18 mouse cellular contexts compared by ENCODE assay signal in genomic region chr1:63473696-63474095, GRCm38 (mm10). TPM values are rescaled to one million over a fixed set of nuclear protein-coding genes. Genes with fewer than 3 reads are reported as not detected.
DNase-seq lines count a peak whose midpoint lies in the region; TF ChIP-seq lines count a peak whose summit lies in the region.
"Had no signal": no experiment of that assay in that cellular context is flagged by ENCODE, and none has a peak within 500 bp of the region (broad histone marks: within the 10 kb centered on the region; RNA-seq: fewer than 3 reads in every experiment).

No protein-coding gene starts in this region.

- intact Hi-C loops in gastrocnemius, adult 2 months (cut with DNase I) = no loop called here

- H3K36me3 ChIP-seq in embryonic facial prominence, embryonic 10.5 days (replicated peaks) = no peaks in the 10 kb centered on the region
- H3K36me3 ChIP-seq: limb, embryonic 13.5 days had no signal

- no peaks in the 10 kb centered on the region for H3K27me3 ChIP-seq in embryonic facial prominence, embryonic 10.5 days (replicated peaks; ENCODE audit: low read depth, poor library complexity, severe bottlenecking)
- H3K27me3 ChIP-seq: limb, embryonic 13.5 days had no signal

- 48% methylated on average over 8 of the region's 8 CpGs for WGBS in embryonic facial prominence, embryonic 10.5 days

- 0 out of 2 replicates have a peak overlapping the region, but pooled peaks have one; percentile 8 for H3K27ac ChIP-seq in embryonic facial prominence, embryonic 10.5 days (replicated peaks)
- no peak overlapping the region for H3K27ac ChIP-seq in gastrocnemius, adult 2 months
- H3K27ac ChIP-seq: heart, adult 2 months; limb, embryonic 13.5 days had no signal

- TF ChIP-seq CTCF in gastrocnemius, adult 2 months (IDR thresholded peaks at IDR 0.05) = no peak

- H3K4me3 ChIP-seq in embryonic facial prominence, embryonic 10.5 days = no peak overlapping the region
- no peak overlapping the region for H3K4me3 ChIP-seq in gastrocnemius, adult 2 months
- H3K4me3 ChIP-seq: erythroblast, embryonic 14.5 days; heart, adult 2 months; limb, embryonic 13.5 days had no signal

- no peaks in the 10 kb centered on the region for H3K9me3 ChIP-seq in embryonic facial prominence, embryonic 10.5 days
- H3K9me3 ChIP-seq: limb, embryonic 13.5 days had no signal

- H3K4me1 ChIP-seq in embryonic facial prominence, embryonic 10.5 days = peaks cover 13% of the 10 kb centered on the region; the same call in 1 of the 2 replicates

- DNase-seq in kidney, postnatal 10 days = peak; percentile 34
- DNase-seq in kidney, adult 9 months = no peak
- peak; percentile 34 for DNase-seq in embryo, embryonic 10.5 days (ENCODE audit: low spot score)
- DNase-seq in embryonic facial prominence, embryonic 10.5 days (ENCODE audit: low spot score) = no peak
- DNase-seq in forelimb bud, embryonic 11.5 days (ENCODE audit: low read depth, low spot score) = peak; percentile 10
- no peak for DNase-seq in spleen, postnatal 4 days (ENCODE audit: low spot score in 2 of 2)
- no peak for DNase-seq in layer of hippocampus, postnatal 36 days
- DNase-seq in gastrocnemius, adult 2 months = no peak
- DNase-seq: adrenal gland, adult 8-10 months; cerebellum, adult 2 months; heart, adult 2 months; liver, postnatal 0 days; lung, postnatal 4 days; right cerebral cortex, postnatal 14 days; thymus, postnatal 36 days had no signal

RNA-seq across cellular contexts. Expression of gene Adam23, which starts 28.0 kb away (rescaled TPM):
- 4.3 and 5.1 TPM in 2 replicates for polyA plus RNA-seq in embryonic facial prominence, embryonic 10.5 days (2016; fragmentation: Nextera tagmentation; extraction: Ambion mirVana)
- 100 to 1,000 TPM; 118 to 122 TPM for total RNA-seq in layer of hippocampus, postnatal 36 days (2021)
- 1 to 10 TPM in 1 of 2 experiments, under 1 TPM in 1; 0.59 to 1.6 TPM for total RNA-seq in gastrocnemius, adult 2 months (2021)
- total RNA-seq: MEL had no signal
- polyA plus RNA-seq: erythroblast, embryonic 14.5 days had no signal

Comparison
In these comparisons a context has a peak if more than half of its experiments do, and no peak if none do; other contexts are left out.
1. DNase-seq: peak in kidney, postnatal 10 days (single experiment), embryo, embryonic 10.5 days (single experiment) and forelimb bud, embryonic 11.5 days (single experiment); none in kidney, adult 9 months (single experiment), embryonic facial prominence, embryonic 10.5 days (single experiment), spleen, postnatal 4 days (0 of 2), layer of hippocampus, postnatal 36 days (0 of 2) and gastrocnemius, adult 2 months (single experiment).
2. RNA of gene Adam23, which starts 28.0 kb away (total RNA-seq): 118 to 122 TPM in layer of hippocampus, postnatal 36 days; 0.59 to 1.6 TPM in gastrocnemius, adult 2 months; every median in the first group is over 10 times any median in the second.